Mouse (Mus musculus): ENCODE data around the gene Slc6a8. TPM values are rescaled to one million over a fixed set of nuclear protein-coding genes. Genes with fewer than 3 reads are reported as not detected.

Slc6a8 gene
- total RNA-seq, 2 experiments from 2014 or later: 105 to 106 TPM

DNA sequence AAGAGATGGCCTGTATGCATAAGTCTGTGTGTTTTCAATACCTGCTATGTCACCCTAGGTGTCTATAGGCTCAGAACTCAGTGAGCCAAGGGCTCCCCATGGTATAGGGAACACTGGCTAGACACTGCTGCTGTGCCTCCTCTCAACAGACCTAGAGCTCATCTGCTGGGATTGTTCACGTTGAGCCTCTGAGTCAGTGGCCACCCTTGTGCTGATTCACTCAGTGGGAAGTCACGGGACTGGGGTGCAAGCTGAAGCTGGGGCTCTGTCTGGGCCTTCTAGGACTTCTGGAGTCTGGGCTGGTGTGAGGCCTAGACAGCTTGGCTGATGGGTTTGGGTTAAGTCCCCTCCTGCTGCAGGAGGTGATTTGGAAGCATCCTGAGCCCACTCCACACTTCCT, 2.3 kb downstream of the Slc6a8 start:
- intact Hi-C loops (cut with DNase I): loop anchor here (2.0 kb wide), 1 partner anchor 16 kb away; no protein-coding TSS in a partner anchor

DNA sequence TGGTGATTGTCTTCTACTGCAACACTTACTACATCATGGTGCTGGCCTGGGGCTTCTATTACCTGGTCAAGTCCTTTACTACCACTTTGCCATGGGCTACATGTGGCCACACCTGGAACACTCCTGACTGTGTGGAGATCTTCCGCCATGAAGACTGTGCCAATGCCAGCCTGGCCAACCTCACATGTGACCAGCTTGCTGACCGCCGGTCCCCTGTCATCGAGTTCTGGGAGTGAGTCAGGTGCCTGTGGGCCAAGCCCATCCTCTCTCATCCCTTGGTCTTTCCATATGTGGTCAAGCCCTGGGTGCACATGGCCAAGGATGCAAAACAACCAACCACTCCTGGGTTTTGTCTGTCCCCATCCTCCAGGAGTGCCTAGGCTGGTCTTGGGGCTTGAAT, 3.7 kb downstream of the Slc6a8 start:
- intact Hi-C loops (cut with DNase I): no loop called here
- no peak for DNase-seq

More for the DNA sequence above, 2.3 kb downstream of the Slc6a8 start:
- DNase-seq: no peak

DNA sequence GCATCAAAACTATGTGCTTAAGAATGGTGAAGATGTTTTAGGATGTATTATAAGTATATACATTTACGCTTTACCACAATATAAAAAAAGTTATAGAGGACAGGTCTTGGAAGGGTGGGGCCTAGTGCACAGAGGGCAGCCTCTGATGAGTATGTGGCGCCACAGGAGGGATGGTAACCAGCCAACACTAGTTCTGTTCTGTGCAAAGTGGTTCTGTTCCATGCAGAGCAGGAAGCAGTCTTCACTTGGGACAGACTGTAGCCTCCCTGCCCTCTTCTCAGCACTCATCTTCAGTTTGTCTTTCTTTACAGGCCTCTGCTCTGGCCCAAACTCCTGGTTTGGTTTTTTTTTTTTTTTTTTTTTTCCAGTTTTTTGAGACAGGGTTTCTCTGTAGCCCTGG, 11.2 kb downstream of the Slc6a8 start:
- DNase-seq: no peak
- intact Hi-C loops (cut with DNase I): no loop called here

DNA sequence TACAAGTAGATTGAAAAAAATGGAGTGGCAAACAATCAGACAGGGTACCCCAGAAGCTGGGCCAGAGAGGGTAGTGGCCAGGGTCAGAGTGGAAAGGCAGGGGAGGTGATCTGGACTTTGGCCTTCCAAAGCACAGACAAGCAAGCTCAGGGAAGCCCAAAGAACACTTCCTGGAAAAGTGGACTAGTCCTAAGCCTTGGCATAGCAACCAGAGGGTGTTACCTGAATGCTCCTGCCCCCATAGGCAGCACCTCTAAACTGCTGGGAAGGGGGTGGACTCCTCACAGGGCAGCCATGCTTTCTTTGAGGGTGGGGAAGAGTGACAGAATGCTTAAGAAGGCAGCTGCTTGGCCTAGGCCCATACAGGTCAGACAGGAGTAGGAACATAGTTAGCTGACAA, 12.0 kb downstream of the Slc6a8 start:
- intact Hi-C loops (cut with DNase I): no loop called here
- DNase-seq: no peak

DNA sequence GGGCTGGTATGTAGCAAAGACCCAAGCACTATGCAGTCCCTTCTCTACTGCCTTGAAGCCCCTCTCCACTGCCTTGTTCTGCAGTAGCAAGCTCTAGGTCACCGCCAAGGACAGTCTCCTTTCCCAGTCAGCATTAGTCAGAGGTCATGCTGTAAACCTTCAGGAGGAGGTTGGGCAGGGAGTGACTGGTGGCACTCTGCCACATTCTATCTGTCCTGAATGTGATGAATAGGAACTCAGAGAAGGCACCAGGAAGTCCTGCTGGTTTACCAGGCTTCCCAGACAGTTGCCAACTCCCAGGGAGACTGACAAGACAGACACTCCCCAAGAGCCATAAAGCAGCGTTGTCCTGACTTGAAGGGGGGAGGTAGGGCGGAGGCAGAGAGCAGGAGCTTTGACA, 12.7 kb downstream of the Slc6a8 start:
- DNase-seq: peak in 1 of 2 experiments; percentile 22
- intact Hi-C loops (cut with DNase I): no loop called here

DNA sequence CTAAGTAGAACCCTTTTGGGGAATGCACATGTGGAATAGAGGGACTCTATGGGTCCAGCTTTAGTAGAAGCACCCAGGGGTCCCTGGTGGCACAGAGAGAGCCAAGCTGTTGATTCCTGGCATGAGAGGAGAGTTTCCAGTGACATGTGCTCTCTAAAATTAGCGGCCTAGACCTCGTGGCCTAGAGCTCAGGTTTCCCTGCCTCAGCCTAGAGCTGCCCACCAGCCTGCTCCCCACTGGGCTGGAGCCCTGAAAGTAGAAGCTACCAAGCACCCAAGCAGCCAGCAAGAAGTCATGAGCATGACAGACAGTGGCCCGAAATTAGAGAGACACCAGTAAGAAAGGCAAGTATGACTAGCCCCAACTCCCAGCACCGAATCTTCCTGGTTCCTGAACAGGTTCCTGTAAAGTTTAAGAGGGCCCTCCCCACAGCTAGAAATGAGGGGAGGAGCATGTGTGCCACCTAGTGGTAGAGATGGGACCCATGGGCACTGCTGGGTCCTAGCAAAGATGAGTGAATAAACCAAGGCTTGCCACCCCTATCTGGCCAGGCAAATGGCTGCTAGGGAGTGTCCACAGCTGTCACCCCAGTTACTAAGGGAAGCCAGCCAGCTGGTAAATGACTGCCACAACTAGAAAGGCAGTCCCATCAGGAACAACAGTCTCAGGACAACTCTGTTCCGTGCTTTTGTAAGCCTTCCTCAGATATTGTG, 18.1 kb downstream of the Slc6a8 start:
- intact Hi-C loops (cut with DNase I): loop anchor here (2.0 kb wide), 1 partner anchor 16 kb away; no protein-coding TSS in a partner anchor
- DNase-seq: peak; percentile 18 to 38

DNA sequence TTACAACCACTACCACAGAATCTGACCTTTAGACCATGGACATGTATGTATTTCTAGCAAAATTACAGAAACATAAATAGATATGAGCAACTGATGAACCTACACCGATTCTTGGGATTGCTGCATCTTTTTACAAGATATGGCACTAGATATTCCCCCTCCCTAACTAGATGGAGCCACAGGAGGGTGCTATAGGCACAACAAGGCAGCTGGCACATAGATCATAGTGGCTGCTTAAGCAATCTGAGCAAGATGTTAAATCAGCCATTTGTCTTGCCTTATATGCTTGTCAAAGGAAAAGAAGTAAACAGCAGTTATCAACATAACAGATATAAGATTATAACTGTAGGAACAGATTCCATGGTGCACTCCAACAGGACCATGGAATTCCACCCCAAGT, 27.5 kb downstream of the Slc6a8 start:
- intact Hi-C loops (cut with DNase I): no loop called here
- no peak for DNase-seq

DNA sequence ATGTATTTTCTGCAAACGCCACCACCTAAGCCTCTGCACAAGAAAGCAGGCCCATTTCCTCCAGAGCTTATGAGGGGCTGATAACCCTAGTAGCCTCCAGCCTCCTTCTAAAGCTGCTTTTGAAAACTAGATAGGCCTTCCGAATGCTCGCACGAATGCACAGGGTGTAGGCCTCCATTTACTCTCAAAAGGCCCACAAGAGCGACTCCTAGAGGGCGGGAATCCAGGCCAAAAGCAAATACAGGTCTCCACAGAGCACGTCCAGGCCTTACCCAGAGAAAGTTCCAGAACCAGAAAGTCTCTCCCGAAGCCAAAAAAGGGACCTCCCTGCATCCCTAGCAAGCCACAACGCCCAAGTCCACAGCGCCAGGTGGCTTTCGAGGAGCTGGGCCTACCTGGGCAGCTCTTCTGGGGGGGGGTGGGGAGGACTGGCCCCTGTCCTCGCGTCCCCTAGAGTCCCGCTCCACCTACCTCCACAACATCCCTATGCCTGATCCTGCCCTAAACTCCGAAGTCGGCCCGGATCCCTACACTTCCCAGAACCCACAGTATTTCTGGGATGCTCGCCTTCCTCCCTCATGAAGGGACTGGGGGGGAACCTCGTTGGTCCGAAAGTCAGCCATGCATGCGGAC, 42.6 kb downstream of the Slc6a8 start:
- intact Hi-C loops (cut with DNase I): no loop called here
- peak in 1 of 2 experiments; percentile 19 for DNase-seq

DNA sequence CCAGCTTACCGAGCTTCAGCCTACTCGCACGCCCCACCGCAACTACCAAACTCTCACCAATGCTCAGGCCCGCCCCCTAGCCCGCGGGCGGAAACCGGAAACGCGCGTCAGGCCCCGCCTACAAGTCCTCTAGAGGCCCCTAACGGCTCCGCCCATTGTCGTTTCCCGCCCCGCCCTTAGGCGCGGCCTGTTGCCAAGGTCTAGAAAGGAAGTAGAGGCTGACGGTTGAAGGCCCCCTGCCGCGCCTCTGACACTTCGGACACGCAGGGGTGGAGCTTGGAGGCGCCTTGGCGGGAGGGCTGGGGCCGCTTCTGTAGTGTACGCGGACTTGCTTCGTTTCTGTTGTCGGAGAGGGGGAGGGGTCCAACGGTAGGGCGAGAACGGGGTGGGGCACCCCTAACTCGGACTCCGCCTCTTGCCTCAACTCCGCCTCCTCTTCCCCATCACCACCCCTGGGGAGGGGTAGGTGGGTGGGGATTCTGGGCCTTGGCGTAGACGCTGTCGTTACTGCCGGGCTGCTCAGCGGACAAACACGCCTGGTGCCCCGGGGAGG, 43.2 kb downstream of the Slc6a8 start, which contains the start of the genes Bcap31 and Abcd1:
Gene Bcap31, minus strand, starts transcription at position 67 of the 553 bp plus-strand sequence.
Gene Abcd1, plus strand, starts transcription at position 489 of the 553 bp plus-strand sequence.
- peak; percentile 92 for DNase-seq
- intact Hi-C loops (cut with DNase I): no loop called here

DNA sequence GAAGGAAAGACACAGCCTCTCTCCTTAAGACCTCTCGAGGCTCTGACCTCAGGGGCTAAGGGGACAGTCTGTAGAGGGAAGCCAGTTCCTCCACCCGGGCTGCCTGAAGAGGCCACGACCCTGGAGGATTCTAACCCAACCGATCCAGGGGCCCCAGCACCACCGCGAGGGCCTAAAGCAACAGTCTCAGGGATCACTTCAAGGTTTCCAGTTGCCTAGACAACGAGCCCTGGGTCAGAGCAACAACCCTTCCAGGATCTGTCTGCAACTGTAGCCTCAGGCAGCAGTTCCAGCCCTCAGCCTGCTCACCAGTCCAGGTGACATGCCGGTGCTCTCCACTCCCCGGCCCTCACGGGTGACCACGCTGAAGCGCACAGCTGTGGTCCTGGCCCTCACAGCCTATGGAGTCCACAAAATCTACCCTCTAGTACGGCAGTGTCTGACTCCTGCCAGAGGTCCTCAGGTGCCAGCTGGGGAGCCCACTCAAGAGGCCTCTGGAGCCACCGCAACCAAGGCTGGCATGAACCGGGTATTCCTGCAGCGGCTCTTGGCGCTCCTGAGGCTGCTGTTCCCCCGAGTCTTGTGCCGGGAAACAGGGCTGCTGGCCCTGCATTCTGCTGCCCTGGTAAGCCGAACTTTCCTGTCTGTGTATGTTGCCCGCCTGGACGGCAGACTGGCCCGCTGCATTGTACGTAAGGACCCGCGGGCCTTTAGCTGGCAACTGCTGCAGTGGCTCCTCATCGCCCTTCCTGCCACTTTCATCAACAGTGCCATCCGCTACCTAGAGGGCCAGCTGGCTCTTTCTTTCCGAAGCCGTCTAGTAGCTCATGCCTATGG, 44.0 kb downstream of the Slc6a8 start:
- intact Hi-C loops (cut with DNase I): no loop called here
- DNase-seq: peak in 1 of 2 experiments; percentile 22

DNA sequence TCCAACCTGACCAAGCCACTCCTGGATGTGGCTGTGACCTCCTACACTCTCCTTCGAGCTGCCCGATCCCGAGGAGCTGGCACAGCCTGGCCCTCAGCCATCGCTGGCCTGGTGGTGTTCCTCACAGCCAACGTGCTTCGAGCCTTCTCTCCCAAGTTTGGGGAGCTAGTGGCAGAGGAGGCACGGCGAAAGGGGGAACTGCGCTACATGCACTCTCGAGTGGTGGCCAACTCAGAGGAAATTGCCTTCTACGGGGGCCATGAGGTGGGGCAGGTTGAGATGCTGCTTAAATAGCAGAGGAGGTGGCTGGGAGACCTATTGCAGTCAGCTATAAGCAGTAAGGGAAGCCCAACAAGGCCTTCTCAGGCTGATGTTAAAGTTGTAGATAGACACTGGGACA, 44.7 kb downstream of the Slc6a8 start:
- DNase-seq: peak; percentile 4 to 14
- intact Hi-C loops (cut with DNase I): no loop called here

DNA sequence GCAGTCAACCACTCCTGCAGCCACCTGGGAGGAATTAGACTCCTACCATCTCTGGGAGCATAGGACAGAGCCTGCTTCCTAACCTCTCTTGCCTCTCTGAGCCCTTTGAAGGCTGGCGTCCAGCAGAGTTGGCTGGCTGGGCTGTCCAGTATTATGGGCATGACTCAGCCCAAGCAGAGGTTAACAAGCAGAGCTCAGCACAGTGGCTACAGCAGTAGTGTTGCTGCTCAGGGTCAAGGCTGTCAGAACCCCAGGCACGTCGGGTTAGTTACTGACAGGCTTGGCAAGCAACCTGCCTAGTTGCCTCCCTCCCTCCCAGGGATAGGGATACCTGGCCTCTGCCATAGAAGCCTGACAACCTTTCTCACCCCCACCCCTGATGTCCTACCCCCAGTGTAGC, 45.3 kb downstream of the Slc6a8 start:
- DNase-seq: peak; percentile 13 to 29
- intact Hi-C loops (cut with DNase I): no loop called here

DNA sequence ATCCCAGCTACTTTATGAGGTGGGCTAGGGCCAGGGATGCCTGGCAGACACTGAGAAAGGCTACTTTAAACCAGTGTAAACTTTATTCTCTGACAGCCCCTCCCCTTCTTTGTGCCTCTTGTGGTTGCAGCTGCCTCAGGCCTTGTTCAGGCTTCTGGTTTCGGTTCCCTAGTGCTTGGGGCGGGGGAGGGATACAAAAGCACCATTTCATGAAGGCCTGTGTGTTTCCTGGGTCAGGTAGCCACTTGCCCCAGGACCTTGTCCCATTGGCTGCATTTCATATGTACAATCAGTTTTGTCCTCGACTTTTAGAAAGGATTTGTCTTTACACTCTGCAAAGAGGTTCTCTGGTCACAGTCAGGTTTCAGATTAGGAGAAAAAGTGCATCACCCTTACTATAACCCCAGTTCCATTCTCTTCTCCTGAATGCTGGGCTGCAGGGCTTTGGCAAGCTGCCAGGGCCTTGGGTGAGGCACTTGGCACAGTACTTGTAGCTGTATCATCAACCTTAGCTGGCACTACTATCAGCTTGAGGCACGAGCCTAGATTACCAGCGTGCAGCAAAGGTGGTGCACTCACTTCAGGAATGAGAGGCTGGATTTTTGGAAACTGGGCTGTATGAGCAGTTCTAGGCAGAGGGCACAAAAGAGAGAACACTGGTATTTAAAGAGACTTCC, 45.9 kb downstream of the Slc6a8 start:
- intact Hi-C loops (cut with DNase I): no loop called here
- DNase-seq: peak in 1 of 2 experiments; percentile 22

DNA sequence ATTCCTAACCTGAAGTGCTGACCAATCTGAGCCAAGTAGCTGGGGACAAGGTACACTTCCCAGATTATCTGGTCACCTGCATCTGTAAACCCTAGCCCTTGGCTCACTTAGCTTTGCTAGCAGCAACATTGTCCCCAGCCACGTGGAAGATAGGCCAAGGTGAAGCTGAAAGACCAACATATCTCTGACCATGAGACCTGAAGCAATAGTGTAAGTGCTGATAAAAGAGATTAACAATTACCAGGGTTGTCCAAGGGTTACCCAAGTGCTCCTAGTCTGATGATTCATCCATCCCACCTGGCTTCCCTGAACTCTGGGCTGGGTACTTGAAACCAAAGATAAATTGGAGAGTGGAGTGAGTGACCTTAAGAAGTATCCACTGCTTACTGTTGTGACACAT, 58.0 kb downstream of the Slc6a8 start:
- intact Hi-C loops (cut with DNase I): no loop called here

More for the DNA sequence above, 58.0 kb downstream of the Slc6a8 start:
- DNase-seq: no peak

Other genes starting within 250 kb of the Slc6a8 start
- not detected for gene Trex2, start 237.8 kb upstream of the Slc6a8 start, total RNA-seq (2021)
- gene Haus7, start 214.1 kb upstream of the Slc6a8 start, total RNA-seq (2021): 10 to 100 TPM; 11.0 to 13.7 TPM
- gene Bgn, start 189.5 kb upstream of the Slc6a8 start, total RNA-seq (2021): 100 to 1,000 TPM in 1 of 2 experiments, 10 to 100 TPM in 1; 70.0 to 118 TPM
- 10 to 100 TPM; 13.2 to 14.3 TPM for gene Atp2b3, start 170.1 kb upstream of the Slc6a8 start, total RNA-seq (2021)
- not detected for gene Dusp9, start 33.7 kb upstream of the Slc6a8 start, total RNA-seq (2021)
- 10 to 100 TPM in 1 of 2 experiments, 1 to 10 TPM in 1; 8.2 to 11.4 TPM for gene Pnck, start 13.0 kb upstream of the Slc6a8 start, total RNA-seq (2021)
- 10 to 100 TPM; 45.9 to 47.7 TPM for gene Bcap31, start 43.0 kb downstream of the Slc6a8 start, total RNA-seq (2021)
- gene Abcd1, start 43.4 kb downstream of the Slc6a8 start, total RNA-seq (2021): 10 to 100 TPM; 23.0 to 25.3 TPM
- gene Plxnb3, start 83.9 kb downstream of the Slc6a8 start, total RNA-seq (2021): under 1 TPM; 0.64 TPM
- gene Srpk3, start 101.3 kb downstream of the Slc6a8 start, total RNA-seq (2021): 10 to 100 TPM; 43.5 to 47.5 TPM
- 100 to 1,000 TPM; 401 to 409 TPM for gene Idh3g, start 113.7 kb downstream of the Slc6a8 start, total RNA-seq (2021)
- 10 to 100 TPM; 69.3 to 83.2 TPM for gene Ssr4, start 113.9 kb downstream of the Slc6a8 start, total RNA-seq (2021)
- gene Pdzd4, start 151.8 kb downstream of the Slc6a8 start, total RNA-seq (2021): under 1 TPM; 0.56 to 0.96 TPM
- not detected for gene Avpr2, start 219.0 kb downstream of the Slc6a8 start, total RNA-seq (2021)
- gene L1cam, start 223.0 kb downstream of the Slc6a8 start, total RNA-seq (2021): 1 to 10 TPM; 1.8 to 2.3 TPM
- 1 to 10 TPM in 1 of 2 experiments, under 1 TPM in 1; 0.67 to 1.0 TPM for gene Arhgap4, start 248.7 kb downstream of the Slc6a8 start, total RNA-seq (2021)
- gene Naa10, start 248.8 kb downstream of the Slc6a8 start, total RNA-seq (2021): 10 to 100 TPM; 52.9 to 57.1 TPM